Mouse (Mus musculus): ENCODE results near the gene Robo4. TPM values are rescaled to one million over a fixed set of nuclear protein-coding genes. Genes with fewer than 3 reads are reported as not detected.

Gene Robo4
- polyA plus RNA-seq (2015; fragmentation: Nextera tagmentation; extraction: Ambion mirVana): 9.5 and 10.1 TPM in 2 replicates

DNA sequence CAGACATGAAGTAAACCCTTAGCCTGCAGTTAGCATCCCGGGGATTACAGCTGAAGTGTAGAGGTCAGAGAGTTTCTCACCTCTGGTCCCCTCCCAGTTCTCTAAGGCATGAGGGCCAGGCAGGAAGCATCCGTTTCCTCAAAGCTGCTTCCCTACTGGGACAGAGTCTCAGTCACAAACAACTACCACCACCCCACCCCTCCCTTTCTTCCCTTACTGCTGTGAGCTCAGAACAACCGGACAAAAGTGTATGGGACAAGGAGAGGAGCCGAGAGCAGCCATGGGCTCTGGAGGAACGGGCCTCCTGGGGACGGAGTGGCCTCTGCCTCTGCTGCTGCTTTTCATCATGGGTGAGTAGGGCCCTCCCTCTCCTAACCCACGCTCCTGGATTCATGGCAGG lies at the start of gene Robo4:
Robo4 (plus strand) TSS at position 96 of the 400 bp plus-strand sequence.
- WGBS: 21% methylated on average over 7 of the region's 7 CpGs
- Histone ChIP-seq H3K4me1 (no peaks in the 10 kb centered on the region), H3K4me3 (peak within 1 kb of the TSS; percentile 16; the same call in 1 of the 2 replicates), H3K9ac (0 out of 2 replicates have a peak within 1 kb of the TSS, but pooled peaks have one; percentile 32), H3K27ac (no peak within 1 kb of the TSS), H3K9me3 (no peaks in the 10 kb centered on the region), H3K4me2 (no peak within 1 kb of the TSS), H3K36me3 (no peaks in the 10 kb centered on the region), H3K27me3 (peaks cover 6% of the 10 kb centered on the region)
- no peak for ATAC-seq (ENCODE audit: insufficient number of reproducible peaks, insufficient read depth, low FRiP score, low TSS enrichment, low read depth)

DNA sequence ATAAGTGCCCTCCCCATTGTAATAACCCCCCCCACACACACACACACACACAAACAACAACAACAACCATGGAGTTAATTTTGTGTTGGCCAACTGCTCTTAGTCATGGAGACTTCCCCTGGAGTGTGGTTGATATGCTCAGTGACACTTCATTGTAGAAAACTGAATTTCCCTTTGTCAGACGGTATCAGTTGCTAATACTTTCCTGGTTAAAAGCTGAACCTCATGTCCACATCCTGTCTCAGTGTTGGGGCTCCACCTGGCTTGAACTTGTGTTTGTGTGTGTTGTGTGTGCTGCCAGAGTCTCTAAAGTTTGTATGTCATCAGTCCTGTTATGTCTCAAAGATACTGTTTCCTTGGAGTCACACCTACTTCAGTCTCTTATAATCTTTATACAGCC lies 47.2 kb upstream of the Robo4 start:
- H3K4me3 ChIP-seq: no peak overlapping the region

DNA sequence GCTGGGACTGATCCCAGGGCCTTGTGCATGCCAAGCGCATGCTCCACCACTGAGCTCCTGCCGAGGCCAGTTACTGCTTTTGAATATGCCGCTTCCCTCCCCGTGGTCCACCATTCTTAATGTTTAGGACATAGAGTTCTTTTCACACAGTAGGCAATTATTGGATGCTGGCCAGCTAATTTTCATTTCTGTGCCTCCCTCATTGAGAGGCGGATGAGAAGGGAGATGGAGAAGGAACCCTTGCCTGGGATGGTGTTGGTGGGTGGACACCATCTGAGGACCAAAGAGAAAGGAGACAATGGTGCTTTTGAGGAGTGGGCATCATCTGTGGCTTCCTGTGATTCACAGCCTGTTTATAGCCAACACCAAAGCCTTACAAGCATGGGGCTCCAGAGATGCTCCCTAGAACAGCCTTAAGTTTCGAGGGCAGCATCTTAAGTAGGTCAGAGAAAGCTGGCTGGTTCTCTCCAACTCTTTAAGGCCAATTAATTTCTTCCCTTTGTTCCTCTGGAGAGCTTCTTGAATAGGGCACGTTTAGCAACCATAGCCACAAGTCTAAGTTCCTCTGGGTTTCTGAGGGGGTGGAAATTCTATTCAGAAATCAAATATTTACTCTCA lies 42.9 kb upstream of the Robo4 start:
- Histone ChIP-seq H3K9me3 (no peaks in the 10 kb centered on the region), H3K4me2 (no peak overlapping the region), H3K9ac (no peak overlapping the region), H3K4me3 (no peak overlapping the region), H3K27ac (peak overlapping the region; percentile 85), H3K27me3 (no peaks in the 10 kb centered on the region), H3K36me3 (no peaks in the 10 kb centered on the region), H3K4me1 (peaks cover 12% of the 10 kb centered on the region)
- no peak for ATAC-seq (ENCODE audit: insufficient number of reproducible peaks, insufficient read depth, low FRiP score, low TSS enrichment, low read depth)
- 79% methylated on average over 7 of the region's 7 CpGs for WGBS

More for the DNA sequence above, 47.2 kb upstream of the Robo4 start:
- 76% methylated on average over 1 of the region's 1 CpGs for WGBS
- Histone ChIP-seq H3K27me3 (no peaks in the 10 kb centered on the region), H3K27ac (no peak overlapping the region), H3K9me3 (no peaks in the 10 kb centered on the region), H3K9ac (no peak overlapping the region), H3K36me3 (no peaks in the 10 kb centered on the region), H3K4me1 (peaks cover 7% of the 10 kb centered on the region), H3K4me2 (no peak overlapping the region)
- ATAC-seq (ENCODE audit: insufficient number of reproducible peaks, insufficient read depth, low FRiP score, low TSS enrichment, low read depth): no peak

DNA sequence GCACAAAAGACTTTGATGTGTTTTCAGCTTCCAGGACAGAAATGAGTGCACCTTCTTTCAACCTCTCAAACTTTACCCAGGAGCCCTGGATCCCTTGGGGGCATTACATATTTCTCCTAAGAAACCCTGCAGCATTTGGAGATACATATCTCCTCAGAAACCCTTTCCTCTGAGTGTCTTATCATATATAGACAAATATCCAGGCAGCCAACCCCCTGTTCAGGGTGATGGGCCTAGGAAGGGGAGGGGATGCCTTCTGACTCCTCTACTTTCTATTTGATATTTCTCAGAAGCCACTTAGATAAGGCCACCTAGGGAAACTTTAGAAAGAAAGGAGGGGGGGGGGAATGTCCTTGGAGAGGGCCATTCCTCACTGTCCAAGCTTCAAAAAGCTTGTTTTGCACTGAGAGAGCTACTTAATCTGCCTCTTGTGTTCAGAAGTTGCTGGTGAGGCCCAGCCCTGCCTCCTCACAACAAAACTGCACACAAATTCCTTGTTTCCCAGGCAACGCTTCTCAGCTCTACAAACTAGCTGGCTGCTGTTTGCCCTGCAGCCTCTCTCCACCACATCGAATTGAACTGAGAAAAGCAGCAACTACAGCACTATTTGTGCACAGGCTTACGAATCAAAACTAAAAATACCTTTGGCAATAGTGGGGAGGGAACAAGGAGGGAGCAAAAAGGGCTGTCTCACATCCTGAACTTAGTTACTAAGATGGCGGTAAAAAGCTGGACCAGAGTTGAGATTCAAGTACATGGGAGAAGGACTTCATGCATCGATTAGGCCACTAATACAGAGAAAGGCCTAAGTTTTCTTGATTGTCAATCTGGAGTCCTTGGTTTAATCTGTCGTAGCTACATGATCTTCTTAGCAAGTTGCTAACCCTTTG lies 42.1 kb upstream of the Robo4 start:
- H3K4me3 ChIP-seq: no peak overlapping the region
- peak; percentile 59; the same call in 1 of the 2 replicates for ATAC-seq (ENCODE audit: insufficient number of reproducible peaks, insufficient read depth, low FRiP score, low TSS enrichment, low read depth)
- 35% methylated on average over 6 of the region's 6 CpGs for WGBS
- peaks cover 12% of the 10 kb centered on the region for H3K4me1 ChIP-seq
- no peak overlapping the region for H3K9ac ChIP-seq
- H3K27ac ChIP-seq: peak overlapping the region; percentile 85
- no peak overlapping the region for H3K4me2 ChIP-seq
- H3K9me3 ChIP-seq: no peaks in the 10 kb centered on the region
- H3K27me3 ChIP-seq: no peaks in the 10 kb centered on the region
- no peaks in the 10 kb centered on the region for H3K36me3 ChIP-seq

DNA sequence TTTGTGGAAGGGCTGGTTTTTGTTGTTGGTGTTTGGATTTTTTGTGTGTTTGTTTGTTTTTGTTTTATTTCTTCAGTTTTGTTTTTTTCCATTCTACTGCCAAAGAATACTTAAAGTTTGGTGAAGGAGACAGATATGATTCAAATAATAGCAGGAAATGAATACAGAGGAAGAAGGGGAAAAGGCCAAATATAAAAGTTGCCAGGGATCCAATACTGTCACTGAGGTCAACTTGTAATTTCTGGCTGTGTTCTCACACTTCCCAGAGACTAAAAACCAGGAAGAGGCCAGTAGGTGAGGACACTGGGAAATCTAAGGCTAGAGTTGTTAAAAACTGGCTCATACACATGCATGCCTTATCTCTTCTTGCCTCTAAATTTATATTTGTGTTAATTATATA lies 39.6 kb upstream of the Robo4 start:
- H3K36me3 ChIP-seq: no peaks in the 10 kb centered on the region
- H3K4me1 ChIP-seq: peaks cover 12% of the 10 kb centered on the region
- H3K27me3 ChIP-seq: no peaks in the 10 kb centered on the region
- H3K9ac ChIP-seq: no peak overlapping the region
- H3K27ac ChIP-seq: no peak overlapping the region
- H3K9me3 ChIP-seq: no peaks in the 10 kb centered on the region
- no peak for ATAC-seq (ENCODE audit: insufficient number of reproducible peaks, insufficient read depth, low FRiP score, low TSS enrichment, low read depth)
- no peak overlapping the region for H3K4me2 ChIP-seq
- no peak overlapping the region for H3K4me3 ChIP-seq

DNA sequence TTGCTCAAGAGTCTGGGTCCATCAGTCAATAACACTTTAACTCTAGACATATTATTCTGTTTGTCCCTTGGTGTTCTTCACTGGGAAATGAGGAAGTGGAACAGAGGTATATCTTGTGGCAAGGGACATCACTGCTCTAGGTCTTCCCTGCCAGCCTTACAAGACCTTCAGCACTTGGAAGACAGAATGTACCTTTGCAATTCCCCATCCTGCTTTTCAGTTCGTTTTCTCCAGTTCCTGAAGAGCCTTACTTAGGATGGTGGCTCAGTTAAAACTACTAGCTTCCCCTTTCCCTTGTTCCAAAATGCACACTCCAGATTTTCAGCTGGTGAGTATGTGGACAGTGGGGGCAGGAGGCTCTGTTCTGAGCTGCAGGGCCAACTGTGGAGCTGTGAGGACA lies 38.8 kb upstream of the Robo4 start:
- H3K9ac ChIP-seq: no peak overlapping the region
- H3K4me1 ChIP-seq: peaks cover 12% of the 10 kb centered on the region
- H3K36me3 ChIP-seq: no peaks in the 10 kb centered on the region
- no peaks in the 10 kb centered on the region for H3K9me3 ChIP-seq
- H3K4me2 ChIP-seq: no peak overlapping the region
- no peak overlapping the region for H3K27ac ChIP-seq
- no peaks in the 10 kb centered on the region for H3K27me3 ChIP-seq
- 54% methylated on average over 1 of the region's 1 CpGs for WGBS
- no peak overlapping the region for H3K4me3 ChIP-seq
- no peak for ATAC-seq (ENCODE audit: insufficient number of reproducible peaks, insufficient read depth, low FRiP score, low TSS enrichment, low read depth)

DNA sequence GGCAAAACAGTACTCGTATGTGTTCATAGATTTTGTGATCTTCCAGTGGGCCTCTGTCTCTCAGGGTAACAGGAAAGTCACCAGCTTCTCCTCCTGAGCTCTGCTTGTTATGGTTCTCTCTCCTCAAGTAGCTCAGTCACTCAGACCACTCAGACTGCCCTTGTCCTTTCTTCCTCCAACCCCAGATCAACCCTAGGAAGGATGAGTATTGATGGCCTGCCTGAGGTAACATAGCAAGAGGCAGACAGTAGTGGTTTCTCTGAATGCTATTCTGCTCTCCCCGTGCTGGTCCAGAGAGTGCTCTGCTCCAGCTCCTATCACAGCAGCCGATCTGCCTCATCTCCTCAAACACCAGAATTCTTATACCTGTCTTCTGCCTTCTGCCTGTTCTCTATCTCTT lies 38.1 kb upstream of the Robo4 start:
- WGBS: 73% methylated on average over 3 of the region's 3 CpGs
- Histone ChIP-seq H3K9me3 (no peaks in the 10 kb centered on the region), H3K27ac (no peak overlapping the region), H3K4me2 (no peak overlapping the region), H3K36me3 (no peaks in the 10 kb centered on the region), H3K4me3 (no peak overlapping the region), H3K27me3 (no peaks in the 10 kb centered on the region), H3K4me1 (peaks cover 12% of the 10 kb centered on the region), H3K9ac (no peak overlapping the region)
- no peak for ATAC-seq (ENCODE audit: insufficient number of reproducible peaks, insufficient read depth, low FRiP score, low TSS enrichment, low read depth)

DNA sequence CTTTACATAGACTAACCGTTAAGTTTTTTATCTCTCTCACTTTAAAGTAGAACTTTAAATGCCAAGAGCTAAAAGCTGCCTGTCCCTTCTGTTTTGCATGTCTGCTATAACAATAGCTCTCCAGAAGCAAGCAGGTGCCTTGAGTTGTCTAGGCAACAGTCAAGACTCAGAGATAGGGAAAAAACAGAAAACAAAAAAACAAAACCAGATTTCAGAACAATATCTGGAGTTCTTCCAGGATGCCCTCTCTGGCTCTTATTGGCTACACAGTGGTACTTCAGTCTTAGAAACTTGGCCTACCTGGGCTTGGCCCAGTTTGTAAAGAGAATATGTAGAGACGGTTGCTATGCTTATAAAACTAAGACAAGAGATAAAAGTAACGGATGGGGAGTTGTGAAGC lies 37.3 kb upstream of the Robo4 start:
- Histone ChIP-seq H3K4me2 (no peak overlapping the region), H3K27me3 (no peaks in the 10 kb centered on the region), H3K27ac (no peak overlapping the region), H3K9me3 (no peaks in the 10 kb centered on the region), H3K4me1 (peaks cover 7% of the 10 kb centered on the region), H3K9ac (no peak overlapping the region), H3K4me3 (no peak overlapping the region), H3K36me3 (no peaks in the 10 kb centered on the region)
- WGBS: 83% methylated on average over 3 of the region's 3 CpGs
- ATAC-seq (ENCODE audit: insufficient number of reproducible peaks, insufficient read depth, low FRiP score, low TSS enrichment, low read depth): no peak

DNA sequence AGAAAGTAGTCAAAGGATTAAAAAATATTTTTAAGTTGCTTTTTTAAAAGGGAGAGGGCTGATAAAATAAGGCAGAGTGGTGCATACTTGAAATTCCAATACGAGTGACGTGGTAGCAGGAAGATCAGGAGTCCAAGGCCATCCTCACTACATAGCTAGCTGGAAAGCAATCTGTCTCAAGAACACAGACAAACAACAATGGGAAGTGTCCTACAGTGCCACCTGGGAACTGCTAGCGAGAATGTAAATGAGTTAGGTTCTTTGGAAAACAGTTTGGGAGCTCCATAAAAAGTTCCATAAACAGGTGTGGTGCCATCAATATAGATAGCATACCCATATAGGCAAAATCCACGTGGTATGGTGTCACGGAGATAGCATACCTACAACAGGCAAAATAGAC lies 36.0 kb upstream of the Robo4 start:
- Histone ChIP-seq H3K9me3 (no peaks in the 10 kb centered on the region), H3K4me3 (no peak overlapping the region), H3K27ac (no peak overlapping the region), H3K36me3 (no peaks in the 10 kb centered on the region), H3K27me3 (no peaks in the 10 kb centered on the region), H3K4me1 (no peaks in the 10 kb centered on the region), H3K4me2 (no peak overlapping the region), H3K9ac (no peak overlapping the region)
- ATAC-seq (ENCODE audit: insufficient number of reproducible peaks, insufficient read depth, low FRiP score, low TSS enrichment, low read depth): no peak
- 65% methylated on average over 5 of the region's 5 CpGs for WGBS

DNA sequence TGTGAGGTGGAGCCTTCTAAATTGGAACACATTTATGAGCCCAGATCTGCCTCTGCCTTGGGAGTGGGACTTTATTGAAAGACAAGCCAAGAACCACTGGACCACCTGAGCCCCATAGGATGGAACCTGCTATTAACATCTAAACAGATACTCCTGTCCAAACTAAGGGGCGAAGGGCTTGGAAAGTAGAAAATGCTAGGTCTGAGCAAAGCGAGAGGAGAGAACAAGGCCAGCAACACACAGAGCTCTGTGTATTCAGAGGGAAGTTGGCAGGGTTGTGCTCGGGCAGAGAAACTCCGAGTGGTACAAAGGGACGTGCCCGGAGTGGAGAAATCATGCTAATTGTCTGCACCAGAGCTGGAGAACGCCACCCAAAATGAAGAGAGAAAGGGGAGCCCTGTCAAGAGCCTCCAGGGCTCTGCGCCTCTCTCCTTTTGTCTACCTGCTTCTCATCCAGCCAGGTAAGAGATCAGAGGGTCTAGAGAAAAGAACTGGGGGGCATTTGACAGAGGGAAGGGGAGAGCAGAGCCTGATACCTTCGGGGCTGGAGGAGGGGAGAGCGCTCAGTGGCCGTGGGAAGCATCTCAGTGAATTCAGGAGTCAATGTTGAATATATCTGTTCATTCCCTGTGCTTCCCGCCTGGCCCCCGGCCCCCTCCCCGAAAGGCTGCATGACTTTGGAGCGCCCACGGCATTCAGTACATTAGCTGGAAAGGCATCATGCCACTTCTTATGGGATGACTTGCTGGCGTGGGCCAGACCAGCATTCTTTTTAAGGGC lies 34.2 kb upstream of the Robo4 start, which contains the start of gene Hepacam:
Hepacam (plus strand) TSS at position 51 of the 780 bp plus-strand sequence.
- Histone ChIP-seq H3K27ac (no peak within 1 kb of the TSS), H3K4me2 (no peak within 1 kb of the TSS), H3K9ac (no peak within 1 kb of the TSS), H3K4me1 (no peaks in the 10 kb centered on the region), H3K4me3 (no peak within 1 kb of the TSS), H3K9me3 (no peaks in the 10 kb centered on the region), H3K36me3 (no peaks in the 10 kb centered on the region), H3K27me3 (no peaks in the 10 kb centered on the region)
- ATAC-seq (ENCODE audit: insufficient number of reproducible peaks, insufficient read depth, low FRiP score, low TSS enrichment, low read depth): no peak
- 78% methylated on average over 17 of the region's 17 CpGs for WGBS

DNA sequence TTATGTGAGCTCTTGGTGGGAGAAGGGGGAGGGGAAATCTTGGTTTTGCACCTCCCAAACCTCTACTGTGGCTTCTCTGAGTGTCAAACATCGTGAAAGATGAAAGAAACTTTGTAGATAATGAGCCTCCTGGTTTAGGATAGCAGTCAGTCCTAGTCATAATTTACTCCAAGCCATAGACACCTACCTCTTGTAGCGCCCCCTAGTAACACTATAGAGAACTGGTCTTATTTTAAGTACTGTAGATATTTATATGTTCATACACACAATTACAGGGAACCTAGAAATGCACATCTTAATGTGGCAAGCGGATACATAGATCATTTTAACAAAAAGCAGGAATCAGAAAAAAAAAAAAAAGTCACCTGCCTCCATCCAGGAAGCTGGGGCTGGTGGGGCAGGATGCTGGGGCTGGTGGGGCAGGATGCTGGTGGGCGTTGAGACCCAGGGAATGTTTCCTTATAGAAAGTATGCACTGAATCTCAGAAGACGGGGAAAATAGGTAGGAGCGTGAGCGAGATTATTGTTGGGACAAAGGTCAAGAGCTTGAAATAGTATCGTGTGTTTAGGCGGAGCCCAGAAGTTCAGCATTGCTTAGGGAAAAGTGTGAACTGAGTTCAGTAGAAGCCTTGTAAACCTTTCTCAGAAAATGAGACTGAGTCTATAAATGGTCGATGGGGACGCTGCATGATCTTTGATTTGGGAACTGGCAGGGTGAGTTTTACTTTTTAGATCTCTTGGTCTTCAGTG lies 33.4 kb upstream of the Robo4 start:
- no peaks in the 10 kb centered on the region for H3K4me1 ChIP-seq
- H3K4me3 ChIP-seq: no peak overlapping the region
- 73% methylated on average over 11 of the region's 11 CpGs for WGBS
- no peak overlapping the region for H3K9ac ChIP-seq
- H3K36me3 ChIP-seq: no peaks in the 10 kb centered on the region
- H3K27me3 ChIP-seq: no peaks in the 10 kb centered on the region
- no peaks in the 10 kb centered on the region for H3K9me3 ChIP-seq
- H3K27ac ChIP-seq: no peak overlapping the region
- H3K4me2 ChIP-seq: no peak overlapping the region
- no peak for ATAC-seq (ENCODE audit: insufficient number of reproducible peaks, insufficient read depth, low FRiP score, low TSS enrichment, low read depth)

All from embryonic facial prominence, embryonic 13.5 days (tissue).